Mouse (Mus musculus) adrenal gland, postnatal 10 days (tissue): ENCODE results near the gene C7. TPM values are rescaled to one million over a fixed set of nuclear protein-coding genes. Genes with fewer than 3 reads are reported as not detected.

Experiments
- DNase-seq: peaks from one replicate; pipeline ENCODE4 v3.0.0; 2021; ENCODE audit warnings: mixed read lengths
- total RNA-seq, 2 experiments: library from RNA; stranded (reverse); gene quantifications; 2 replicates each; pipeline ENCODE4 v1.2.3; 2021

C7 gene
- total RNA-seq, 2 experiments from 2014 or later: 6.4 to 6.6 TPM

GRCm38 (mm10) chr15:5002903-5003302 is 60.6 kb downstream of the C7 start:
- DNase-seq: no peak

GRCm38 (mm10) chr15:4973355-4973754 is 90.2 kb downstream of the C7 start:
- no peak for DNase-seq

Other genes with a start within 250 kb of the C7 start
- gene Mroh2b, start 165.0 kb downstream of the C7 start, total RNA-seq: not detected
- gene Card6, start 44.8 kb upstream of the C7 start, total RNA-seq: 1 to 10 TPM; 9.3 TPM
- 100 to 1,000 TPM; 429 to 446 TPM for gene Rpl37, start 52.9 kb upstream of the C7 start, total RNA-seq
- gene Prkaa1, start 80.1 kb upstream of the C7 start, total RNA-seq: 10 to 100 TPM; 27.8 to 31.8 TPM
- 10 to 100 TPM; 32.7 to 35.4 TPM for gene Ttc33, start 121.8 kb upstream of the C7 start, total RNA-seq
- gene Ptger4, start 180.4 kb upstream of the C7 start, total RNA-seq: 1 to 10 TPM; 4.1 to 5.6 TPM